Mouse (Mus musculus) heart, embryonic 10.5 days (tissue): ENCODE data around the gene Pdap1. TPM values are rescaled to one million over a fixed set of nuclear protein-coding genes. Genes with fewer than 3 reads are reported as not detected.

Experiments used
- DNase-seq: peaks from one replicate; pipeline ENCODE4 v3.0.0-alpha.2; 2017; ENCODE audit warnings: low spot score
- H3K27ac ChIP-seq: fragments of 300-500 bp; sonication (generic); 2 replicates; pipeline ENCODE4 v1.5.1; 2016; ENCODE audit warnings: mild to moderate bottlenecking
- H3K27me3 ChIP-seq: fragments of 300-500 bp; sonication (generic); 2 replicates; pipeline ENCODE4 v1.6.1; 2016; ENCODE audit warnings: mild to moderate bottlenecking; ENCODE audit not compliant: poor library complexity, insufficient read depth, severe bottlenecking
- H3K36me3 ChIP-seq: fragments of 300-500 bp; sonication (generic); 2 replicates; pipeline ENCODE4 v1.6.1; 2016; ENCODE audit warnings: mild to moderate bottlenecking, moderate library complexity
- H3K4me1 ChIP-seq: fragments of 300-500 bp; sonication (generic); 2 replicates; pipeline ENCODE4 v1.6.1; 2016; ENCODE audit warnings: mild to moderate bottlenecking
- H3K4me3 ChIP-seq: fragments of 300-500 bp; sonication (generic); 2 replicates; pipeline ENCODE4 v1.5.1; 2016; ENCODE audit warnings: mild to moderate bottlenecking, moderate library complexity
- H3K9me3 ChIP-seq: fragments of 300-500 bp; sonication (generic); 2 replicates; pipeline ENCODE4 v1.6.1; 2016; ENCODE audit warnings: mild to moderate bottlenecking, moderate library complexity
- whole genome bisulfite sequencing: fragments of 180-500 bp; shearing (Covaris S2); methylation state at CpG from one replicate; pipeline ENCODE4 v1.1.7; 2016; 5-methylcytosine and 5-hydroxymethylcytosine counted together
- polyA plus RNA-seq: library from polyadenylated mRNA; unstranded; fragments of >200 nt; fragmentation: Nextera tagmentation; extraction: Ambion mirVana; gene quantifications from 2 replicates; pipeline ENCODE4 v1.2.1, GENCODE M21; 2016

The Pdap1 gene
- 79.4 and 86.3 TPM in 2 replicates for polyA plus RNA-seq

DNA sequence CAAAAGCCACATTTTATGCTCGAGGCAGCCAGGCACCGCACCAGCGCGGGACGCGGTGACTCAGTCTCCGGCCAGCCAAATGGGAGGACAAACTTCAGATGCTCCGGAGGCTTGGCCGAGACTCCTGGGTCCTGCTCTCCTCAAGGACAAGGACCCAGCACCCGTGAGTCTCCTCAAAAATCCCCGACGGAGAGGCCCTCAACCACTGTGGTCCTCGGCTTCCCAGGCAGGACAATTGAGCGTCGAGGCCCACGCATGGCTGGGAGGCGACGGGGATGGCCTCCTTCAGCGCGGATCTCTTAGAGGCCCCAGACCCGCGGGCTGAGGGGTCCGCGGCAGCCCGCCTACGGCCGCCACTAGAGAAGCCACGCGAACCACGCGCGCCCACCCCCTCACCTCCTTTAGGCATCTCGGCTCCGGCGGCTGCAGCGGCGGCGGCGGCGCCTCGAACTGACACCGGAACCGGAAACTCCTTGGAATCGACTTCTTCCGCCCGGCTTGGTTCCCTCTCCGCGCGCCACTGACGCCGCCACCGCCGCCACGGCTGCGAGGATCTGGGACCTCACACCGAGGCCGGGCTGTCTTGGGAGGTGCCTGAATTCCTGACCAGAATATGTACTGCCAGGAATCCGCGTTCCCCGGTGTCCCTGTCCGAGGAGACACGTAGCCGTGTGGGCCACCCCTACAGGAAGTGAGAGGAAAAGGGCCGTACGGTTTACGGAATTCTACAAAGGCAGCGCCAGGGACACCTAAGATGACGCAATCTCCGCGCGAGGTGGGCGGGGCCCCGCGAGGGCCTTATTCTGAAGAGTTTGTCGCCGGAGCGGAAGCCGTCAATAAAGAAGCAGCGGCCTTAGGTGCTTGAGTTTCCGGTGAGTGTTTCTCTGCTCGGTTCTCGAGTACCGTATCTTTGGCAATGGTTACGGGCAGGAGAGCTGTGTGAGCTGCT is at the start of gene Pdap1, which contains the start of gene Bud31:
Gene Pdap1, minus strand, starts transcription at position 668 of the 949 bp plus-strand sequence.
Gene Bud31, plus strand, starts transcription at position 792 of the 949 bp plus-strand sequence.
- WGBS = under 1% methylated on average over 84 of the region's 84 CpGs
- Histone ChIP-seq H3K27me3 (no peaks in the 10 kb centered on the region), H3K36me3 (peaks cover 65% of the 10 kb centered on the region), H3K4me1 (peaks cover 14% of the 10 kb centered on the region), H3K27ac (peak within 1 kb of the TSS; percentile 99), H3K9me3 (no peaks in the 10 kb centered on the region), H3K4me3 (peak within 1 kb of the TSS; percentile 94)
- DNase-seq = peak; percentile 96

DNA sequence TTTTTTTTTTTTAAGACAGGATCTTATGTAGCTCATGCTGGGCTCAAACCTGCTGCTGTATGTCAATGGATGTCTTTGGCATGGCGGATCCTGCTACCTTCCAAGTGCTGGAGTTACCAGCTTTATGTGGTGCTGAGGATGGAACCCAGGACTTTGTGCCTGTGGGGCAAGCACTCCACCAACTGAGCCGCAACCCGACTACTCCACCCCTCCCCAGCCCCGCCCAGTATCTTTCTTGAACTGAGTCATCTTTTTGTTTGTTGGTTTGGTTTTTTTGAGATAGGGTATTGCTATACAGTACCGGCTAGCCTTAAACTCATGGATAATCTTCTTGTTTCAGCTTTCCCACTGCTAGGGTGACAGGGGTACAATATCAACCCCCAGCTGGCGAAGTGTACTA is 49.4 kb upstream of the Pdap1 start:
- no peak overlapping the region for H3K4me3 ChIP-seq
- H3K27ac ChIP-seq = no peak overlapping the region
- no peak for DNase-seq
- H3K4me1 ChIP-seq = peaks cover 19% of the 10 kb centered on the region
- no peaks in the 10 kb centered on the region for H3K27me3 ChIP-seq
- no peaks in the 10 kb centered on the region for H3K9me3 ChIP-seq
- 89% methylated on average over 6 of the region's 6 CpGs for WGBS
- peaks cover 52% of the 10 kb centered on the region for H3K36me3 ChIP-seq

DNA sequence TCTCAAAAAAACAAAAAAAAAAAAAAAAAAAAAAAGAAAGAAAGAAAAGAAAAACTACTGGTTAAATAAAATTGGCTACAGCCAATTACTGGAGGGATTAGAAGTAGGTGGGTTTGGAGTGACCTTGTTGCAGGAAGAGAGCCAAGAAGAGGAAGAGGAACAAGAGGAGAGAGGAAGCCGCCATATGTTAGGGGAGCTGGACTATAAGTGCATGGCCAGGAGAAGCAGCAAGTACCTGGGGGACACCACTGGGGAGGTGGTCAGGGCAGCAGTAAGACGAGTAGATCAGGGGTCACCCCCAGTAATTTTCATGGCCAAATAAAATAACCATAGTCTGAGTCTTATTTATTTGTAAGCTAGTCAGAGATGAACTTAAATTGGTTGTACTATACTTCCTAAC is 45.2 kb upstream of the Pdap1 start:
- Histone ChIP-seq H3K9me3 (no peaks in the 10 kb centered on the region), H3K4me1 (peaks cover 12% of the 10 kb centered on the region), H3K27ac (no peak overlapping the region), H3K4me3 (no peak overlapping the region), H3K36me3 (peaks cover 88% of the 10 kb centered on the region), H3K27me3 (no peaks in the 10 kb centered on the region)
- no peak for DNase-seq
- WGBS = 94% methylated on average over 2 of the region's 2 CpGs

DNA sequence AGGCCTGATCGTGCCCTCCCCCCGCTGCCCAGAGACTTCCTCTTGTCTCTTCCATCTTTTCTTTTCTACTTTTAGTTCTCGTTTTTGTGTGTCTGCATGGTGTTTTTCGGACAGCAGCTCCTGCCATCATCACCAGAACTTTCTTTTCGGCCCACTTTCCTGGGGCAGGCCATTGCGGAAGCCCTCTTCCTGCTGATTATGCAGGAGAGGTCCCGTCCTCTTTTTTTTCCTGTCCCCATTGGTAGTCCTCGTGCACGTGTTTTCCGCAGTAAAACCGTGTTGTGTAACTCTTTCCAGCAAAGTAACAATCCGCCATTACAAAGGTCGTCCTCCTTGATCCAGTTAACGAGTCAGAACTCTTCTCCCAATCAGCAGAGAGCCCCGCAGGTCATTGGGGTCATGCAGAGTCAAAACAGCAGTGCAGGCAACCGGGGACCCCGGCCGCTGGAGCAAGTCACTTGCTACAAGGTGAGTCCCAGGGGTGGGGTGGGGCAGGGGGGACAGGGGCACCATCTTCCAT is 38.5 kb upstream of the Pdap1 start:
- WGBS = 89% methylated on average over 18 of the region's 18 CpGs
- Histone ChIP-seq H3K4me3 (no peak overlapping the region), H3K36me3 (peaks cover 100% of the 10 kb centered on the region), H3K4me1 (0 out of 2 replicates have a peak, but pooled peaks cover 3% of the 10 kb centered on the region), H3K27me3 (no peaks in the 10 kb centered on the region), H3K9me3 (no peaks in the 10 kb centered on the region), H3K27ac (no peak overlapping the region)
- no peak for DNase-seq

DNA sequence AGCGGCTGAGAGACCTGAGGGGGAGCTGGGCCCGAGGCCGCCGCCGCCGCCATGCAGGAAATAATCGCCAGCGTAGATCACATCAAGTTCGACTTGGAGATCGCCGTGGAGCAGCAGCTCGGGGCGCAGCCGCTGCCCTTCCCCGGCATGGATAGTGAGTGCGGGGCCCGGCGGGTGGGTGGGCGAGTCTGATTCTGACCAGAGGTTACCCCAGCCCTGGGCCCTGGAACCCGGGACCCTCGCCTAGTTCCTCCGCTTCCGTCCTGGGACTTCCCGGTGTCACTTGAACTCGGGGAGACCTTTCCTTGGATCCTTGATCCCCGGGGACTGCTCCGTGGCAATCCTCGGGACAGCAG is 27.2 kb upstream of the Pdap1 start:
- H3K9me3 ChIP-seq = no peaks in the 10 kb centered on the region
- H3K27ac ChIP-seq = peak overlapping the region; percentile 91
- WGBS = under 1% methylated on average over 28 of the region's 28 CpGs
- H3K4me3 ChIP-seq = peak overlapping the region; percentile 84
- H3K36me3 ChIP-seq = peaks cover 52% of the 10 kb centered on the region
- no peak for DNase-seq
- peaks cover 30% of the 10 kb centered on the region for H3K4me1 ChIP-seq
- H3K27me3 ChIP-seq = no peaks in the 10 kb centered on the region

DNA sequence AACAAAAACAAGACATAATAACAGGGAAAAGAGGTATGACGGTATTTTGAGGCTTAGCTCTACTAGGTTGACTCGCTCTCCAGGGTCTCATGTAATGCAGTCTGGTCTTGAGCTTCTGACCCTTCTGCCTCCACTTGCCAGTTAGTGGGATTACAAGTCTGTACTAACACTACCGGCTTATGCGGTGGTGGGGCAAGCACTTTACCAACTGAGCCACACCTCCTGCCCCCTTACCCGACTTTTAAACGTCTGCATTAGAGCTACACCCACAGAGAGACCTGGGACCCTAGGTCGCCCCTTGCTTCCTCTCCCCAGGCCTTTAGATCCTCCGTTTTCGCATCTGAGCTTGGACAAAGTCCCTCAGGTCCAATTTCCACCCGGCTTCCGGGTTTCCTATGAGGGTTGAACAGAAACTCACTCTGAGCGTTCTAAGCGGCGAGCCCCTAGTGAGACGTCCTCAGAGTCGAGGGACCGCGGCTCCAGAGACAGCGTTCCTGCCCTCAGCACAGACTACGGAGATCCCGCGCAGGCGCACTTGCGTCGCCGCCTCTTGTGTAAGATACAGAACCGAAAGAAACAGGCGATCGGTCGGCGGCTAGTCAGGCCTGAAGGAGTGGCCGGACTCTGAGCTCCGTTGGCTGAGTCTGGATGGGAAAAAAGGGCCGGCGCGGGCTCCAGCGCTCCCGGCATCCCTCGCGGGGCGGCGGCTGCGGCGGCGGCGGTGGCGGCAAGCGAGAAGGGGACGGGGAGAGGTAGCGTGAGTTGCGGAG is 26.7 kb upstream of the Pdap1 start, which contains the start of the genes Ptcd1 and Cpsf4:
Gene Ptcd1, minus strand, starts transcription at position 573 of the 770 bp plus-strand sequence.
Gene Cpsf4, plus strand, starts transcription at position 678 of the 770 bp plus-strand sequence.
- DNase-seq = peak; percentile 100
- Histone ChIP-seq H3K27ac (peak within 1 kb of the TSS; percentile 91), H3K4me1 (peaks cover 30% of the 10 kb centered on the region), H3K9me3 (no peaks in the 10 kb centered on the region), H3K4me3 (peak within 1 kb of the TSS; percentile 84), H3K27me3 (no peaks in the 10 kb centered on the region), H3K36me3 (peaks cover 51% of the 10 kb centered on the region)
- 1% methylated on average over 51 of the region's 51 CpGs for WGBS

DNA sequence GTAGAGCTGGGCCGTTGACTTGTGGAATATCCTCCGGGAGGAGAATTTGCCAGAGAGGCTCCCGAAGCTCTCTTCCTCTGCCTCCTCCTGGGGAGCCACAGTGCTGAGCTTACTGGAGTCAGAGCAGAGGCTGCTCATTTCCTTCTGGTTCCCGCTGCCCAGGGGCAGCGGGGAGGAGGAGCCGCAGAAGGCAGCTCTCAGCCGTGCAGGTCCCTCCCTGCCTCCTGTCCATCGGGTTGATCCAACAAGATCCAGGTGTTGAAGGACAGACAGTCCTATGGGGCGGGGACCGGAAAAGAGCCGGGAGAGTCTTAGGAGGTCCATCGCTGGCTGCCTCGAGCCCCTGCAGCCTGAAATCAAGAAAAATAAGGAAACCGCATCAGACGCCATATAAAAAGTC is 25.1 kb upstream of the Pdap1 start:
- 84% methylated on average over 15 of the region's 15 CpGs for WGBS

DNA sequence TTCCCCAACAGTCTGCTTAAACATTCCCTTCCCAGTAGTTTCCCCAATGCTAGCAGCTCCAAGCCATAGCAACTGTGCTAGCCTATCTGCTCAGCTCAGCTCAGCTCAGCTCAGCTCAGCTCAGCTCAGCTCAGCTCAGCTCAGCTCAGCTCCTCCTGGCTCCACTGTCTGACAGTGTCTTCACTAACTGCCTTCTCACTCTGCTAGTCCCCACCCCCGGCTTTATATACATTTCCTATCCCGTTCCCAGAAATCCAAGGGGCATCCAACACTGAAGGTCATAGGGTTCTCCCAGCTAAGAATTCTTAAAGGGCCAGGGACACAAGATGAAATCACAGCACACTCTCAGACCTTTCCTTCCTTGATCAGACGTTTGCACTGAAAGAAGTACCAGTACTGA is 24.7 kb upstream of the Pdap1 start:
- DNase-seq = no peak
- Histone ChIP-seq H3K27ac (no peak overlapping the region), H3K36me3 (peaks cover 52% of the 10 kb centered on the region), H3K4me1 (peaks cover 30% of the 10 kb centered on the region), H3K27me3 (no peaks in the 10 kb centered on the region), H3K9me3 (no peaks in the 10 kb centered on the region), H3K4me3 (0 out of 2 replicates have a peak overlapping the region, but pooled peaks have one; percentile 10)
- 58% methylated on average over 3 of the region's 3 CpGs for WGBS

More for the DNA sequence above, 25.1 kb upstream of the Pdap1 start:
- Histone ChIP-seq H3K9me3 (no peaks in the 10 kb centered on the region), H3K4me3 (no peak overlapping the region), H3K36me3 (peaks cover 50% of the 10 kb centered on the region), H3K27me3 (no peaks in the 10 kb centered on the region), H3K27ac (no peak overlapping the region), H3K4me1 (peaks cover 30% of the 10 kb centered on the region)
- no peak for DNase-seq

DNA sequence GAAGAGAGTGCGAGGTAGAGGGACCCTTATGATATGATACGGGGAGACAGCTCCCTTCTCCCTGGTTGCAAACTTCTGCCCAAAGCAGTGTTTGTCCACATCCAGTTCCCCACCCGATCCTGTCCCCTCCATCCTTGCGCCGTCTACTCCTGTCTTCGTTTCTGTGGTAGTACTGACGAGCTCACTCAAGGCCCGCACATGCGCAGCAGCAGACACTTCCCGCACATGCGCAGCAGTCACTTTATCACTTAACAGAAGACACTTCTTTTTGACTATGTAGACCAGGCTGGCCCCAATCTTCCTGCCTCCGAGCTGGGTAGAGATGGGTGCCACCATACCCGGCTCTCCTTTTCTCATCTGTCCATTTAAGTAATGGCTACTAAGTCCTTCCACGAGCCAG is 21.3 kb upstream of the Pdap1 start:
- Histone ChIP-seq H3K9me3 (no peaks in the 10 kb centered on the region), H3K4me3 (no peak overlapping the region), H3K27ac (no peak overlapping the region), H3K27me3 (no peaks in the 10 kb centered on the region), H3K4me1 (peaks cover 13% of the 10 kb centered on the region; the same call in 1 of the 2 replicates), H3K36me3 (peaks cover 79% of the 10 kb centered on the region)
- DNase-seq = no peak
- WGBS = 94% methylated on average over 14 of the region's 14 CpGs

DNA sequence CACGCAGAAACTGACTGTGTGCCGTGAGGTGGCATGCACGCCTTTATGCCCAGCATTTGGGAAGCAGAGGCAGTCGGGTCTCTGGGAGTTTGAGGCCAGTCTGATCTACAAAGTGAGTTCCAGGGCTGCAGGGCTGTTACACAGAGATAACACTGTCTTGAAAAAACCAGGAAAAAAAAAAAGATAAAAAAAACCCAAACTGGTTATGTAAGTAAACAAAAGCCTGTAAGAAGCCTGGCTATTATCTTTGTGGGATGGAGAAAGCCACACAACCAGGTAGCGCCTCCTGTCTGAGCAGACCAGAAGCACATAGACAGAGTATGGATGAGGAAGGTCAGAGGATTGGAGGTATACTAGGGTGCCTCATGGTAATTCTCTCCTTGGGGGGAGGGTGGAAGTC is 12.7 kb upstream of the Pdap1 start:
- H3K4me3 ChIP-seq = no peak overlapping the region
- no peak overlapping the region for H3K27ac ChIP-seq
- no peaks in the 10 kb centered on the region for H3K27me3 ChIP-seq
- no peaks in the 10 kb centered on the region for H3K4me1 ChIP-seq
- no peaks in the 10 kb centered on the region for H3K9me3 ChIP-seq
- DNase-seq = no peak
- H3K36me3 ChIP-seq = peaks cover 93% of the 10 kb centered on the region
- WGBS = 83% methylated on average over 5 of the region's 5 CpGs

DNA sequence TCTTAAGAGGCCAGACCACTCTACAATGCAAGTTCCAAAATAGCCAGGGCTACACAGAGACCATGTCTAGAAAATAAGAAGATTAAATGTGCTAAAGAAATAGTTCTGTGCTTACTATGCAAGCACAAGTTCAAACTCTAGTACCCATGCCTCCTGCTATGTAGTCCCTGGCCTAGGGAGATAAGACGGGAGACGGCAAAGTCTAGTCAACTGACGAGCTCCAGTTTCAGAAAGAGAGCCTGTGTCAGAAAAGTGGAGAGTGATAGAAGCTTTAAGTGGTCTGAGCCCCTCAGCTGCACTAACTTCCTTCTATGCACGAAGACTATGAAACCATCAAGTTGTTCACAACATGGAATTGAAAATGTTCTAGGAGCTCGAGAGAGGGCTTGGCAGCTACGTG is 9.3 kb upstream of the Pdap1 start:
- H3K4me3 ChIP-seq = no peak overlapping the region
- H3K36me3 ChIP-seq = peaks cover 98% of the 10 kb centered on the region
- H3K9me3 ChIP-seq = no peaks in the 10 kb centered on the region
- WGBS = 71% methylated on average over 6 of the region's 6 CpGs
- DNase-seq = no peak
- H3K27ac ChIP-seq = no peak overlapping the region
- no peaks in the 10 kb centered on the region for H3K27me3 ChIP-seq
- no peaks in the 10 kb centered on the region for H3K4me1 ChIP-seq

DNA sequence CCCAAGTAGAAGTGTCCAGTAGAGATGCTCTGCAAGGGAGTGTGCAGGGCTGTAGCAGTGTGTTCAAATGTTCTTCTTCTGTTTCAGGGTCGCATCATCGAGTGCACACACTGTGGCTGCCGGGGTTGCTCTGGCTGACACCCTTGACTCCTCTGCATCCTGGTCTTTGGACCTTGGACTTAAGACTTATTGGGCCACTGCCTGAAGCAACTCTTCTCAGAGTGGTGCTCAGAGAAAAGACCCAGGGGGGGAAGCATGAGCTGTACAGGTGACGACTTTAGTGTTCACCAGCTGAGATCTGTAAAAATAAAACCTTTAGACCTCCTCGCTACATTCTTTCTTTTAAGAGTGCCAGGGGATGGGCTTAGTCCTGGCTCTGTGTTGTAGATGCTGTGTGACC is 7.7 kb upstream of the Pdap1 start:
- H3K4me1 ChIP-seq = no peaks in the 10 kb centered on the region
- H3K27ac ChIP-seq = no peak overlapping the region
- H3K36me3 ChIP-seq = peaks cover 99% of the 10 kb centered on the region
- no peaks in the 10 kb centered on the region for H3K9me3 ChIP-seq
- DNase-seq = no peak
- no peak overlapping the region for H3K4me3 ChIP-seq
- 90% methylated on average over 5 of the region's 5 CpGs for WGBS
- H3K27me3 ChIP-seq = no peaks in the 10 kb centered on the region
